Mouse (Mus musculus) midbrain, postnatal 0 days (tissue): Measurements from ENCODE around the gene Rnase1. TPM values are rescaled to one million over a fixed set of nuclear protein-coding genes. Genes with fewer than 3 reads are reported as not detected.
"Not testable (repeated sequence)": the region's sequence is repeated elsewhere in the genome, so short reads cannot be mapped to it uniquely, and the experiment has no call there.

Experiments
- ATAC-seq: fragments of 200-750 bp; cut with Nextera tagmentation; 2 replicates; pipeline ENCODE4 v1.8.0; 2017; ENCODE audit warnings: moderate number of reproducible peaks, mild to moderate bottlenecking, moderate TSS enrichment, moderate library complexity; ENCODE audit not compliant: low FRiP score
- DNase-seq: peaks from one replicate; pipeline ENCODE4 v3.0.0-alpha.2; 2015; ENCODE audit warnings: low spot score
- H3K27ac ChIP-seq: fragments of 300-500 bp; sonication (generic); 2 replicates; pipeline ENCODE4 v1.5.1; 2014; ENCODE audit warnings: low read depth, mild to moderate bottlenecking, low read length, mixed read lengths
- H3K27me3 ChIP-seq: fragments of 300-500 bp; sonication (generic); 2 replicates; pipeline ENCODE4 v1.6.1; 2014; ENCODE audit warnings: low read length, control low read depth, mixed read lengths; ENCODE audit not compliant: insufficient read depth
- H3K36me3 ChIP-seq: fragments of 300-500 bp; sonication (generic); 2 replicates; pipeline ENCODE4 v1.6.1; 2014; ENCODE audit warnings: low read length, control low read depth, mixed read lengths; ENCODE audit not compliant: insufficient read depth
- H3K4me1 ChIP-seq: fragments of 300-500 bp; sonication (generic); 2 replicates; pipeline ENCODE4 v1.6.1; 2014; ENCODE audit warnings: mild to moderate bottlenecking, control low read depth, antibody characterized with exemption, low read length, mixed read lengths; ENCODE audit not compliant: insufficient read depth
- H3K4me2 ChIP-seq: fragments of 300-500 bp; sonication (generic); 2 replicates; pipeline ENCODE4 v1.6.1; 2014; ENCODE audit warnings: low read depth, mild to moderate bottlenecking, low read length, mixed read lengths; ENCODE audit not compliant: poor library complexity, severe bottlenecking
- H3K4me3 ChIP-seq: fragments of 300-500 bp; sonication (generic); 2 replicates; pipeline ENCODE4 v1.5.1; 2014; ENCODE audit warnings: low read depth, mild to moderate bottlenecking, low read length, moderate library complexity
- H3K9ac ChIP-seq: fragments of 300-500 bp; sonication (generic); replicated peaks from 2 replicates; pipeline ENCODE4 v1.6.1; 2014; ENCODE audit warnings: mild to moderate bottlenecking, low read length, moderate library complexity, mixed read lengths; ENCODE audit not compliant: poor library complexity, severe bottlenecking
- H3K9me3 ChIP-seq: fragments of 300-500 bp; sonication (generic); 2 replicates; pipeline ENCODE4 v1.6.1; 2016; ENCODE audit warnings: low read length, control low read depth
- CTCF ChIP-seq: IDR thresholded peaks from 2 replicates; pipeline ENCODE4 v1.5.1; 2016; ENCODE audit warnings: antibody characterized with exemption, mild to moderate bottlenecking
- WGBS: fragments of 180-500 bp; shearing (Covaris S2); extraction: QIAGEN DNeasy Blood & Tissue Kit; methylation state at CpG from one replicate; pipeline ENCODE4 v1.1.7; 2014; 5-methylcytosine and 5-hydroxymethylcytosine counted together
- polyA plus RNA-seq: library from polyadenylated mRNA; unstranded; fragments of >200 nt; fragmentation: Nextera tagmentation; extraction: Ambion mirVana; gene quantifications from 2 replicates; pipeline ENCODE4 v1.2.1, GENCODE M21; 2015
- total RNA-seq: library from RNA; depleted of rRNA; stranded (reverse); fragments of >200 nt; gene quantifications from 2 replicates; pipeline ENCODE4 v1.2.3, GENCODE M21; 2014

Gene Rnase1
- total and polyA plus RNA-seq, 2 experiments from 2014 or later = 0.78 to 1.0 TPM

DNA sequence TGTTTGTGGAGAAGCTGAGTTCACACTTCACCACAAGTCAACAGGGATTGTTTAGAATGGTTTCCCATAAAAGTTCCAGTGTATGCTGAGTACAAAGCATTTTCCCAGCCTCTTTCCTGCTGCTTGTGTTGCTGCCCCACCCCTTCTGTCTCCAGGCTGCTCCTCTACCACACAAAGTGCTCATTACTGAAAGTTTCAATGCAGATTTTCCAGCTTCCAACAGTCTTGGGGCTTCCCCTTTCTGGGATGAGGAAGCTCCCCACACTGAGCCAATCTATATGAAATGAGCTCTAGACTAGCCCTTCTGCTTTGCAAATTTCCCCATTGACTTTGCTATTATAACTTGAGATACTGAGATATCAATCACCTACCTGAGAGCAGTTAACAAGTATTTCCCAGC is 19.5 kb upstream of the Rnase1 start:
- H3K4me1 ChIP-seq = no peaks in the 10 kb centered on the region
- H3K4me2 ChIP-seq = no peak overlapping the region
- ATAC-seq (no peak), DNase-seq (no peak)
- no peak overlapping the region for H3K9ac ChIP-seq
- no peak overlapping the region for H3K27ac ChIP-seq
- H3K27me3 ChIP-seq = no peaks in the 10 kb centered on the region
- H3K4me3 ChIP-seq = no peak overlapping the region
- no peak for TF ChIP-seq CTCF
- no peaks in the 10 kb centered on the region for H3K9me3 ChIP-seq
- no peaks in the 10 kb centered on the region for H3K36me3 ChIP-seq

DNA sequence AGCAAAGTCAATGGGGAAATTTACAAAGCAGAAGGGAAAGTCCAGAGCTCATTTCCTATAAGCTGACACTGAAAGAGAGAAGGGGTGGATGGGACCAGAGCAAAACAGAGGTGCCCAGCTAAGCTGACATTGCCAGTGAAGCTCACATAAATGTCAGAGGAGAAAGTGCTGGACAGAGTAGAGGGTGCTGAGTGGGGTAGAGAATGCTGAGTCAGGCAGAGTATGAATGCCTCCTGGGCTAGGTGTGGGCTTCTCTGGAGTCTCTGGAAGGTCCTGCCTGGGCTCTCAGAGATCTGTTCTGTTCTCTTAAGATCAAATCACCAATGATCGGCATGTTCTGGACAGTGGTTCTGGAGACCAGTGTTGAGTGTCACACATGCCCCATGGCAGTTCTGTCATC is 18.9 kb upstream of the Rnase1 start:
- whole genome bisulfite sequencing = 96% methylated on average over 1 of the region's 1 CpGs
- TF ChIP-seq CTCF = no peak
- no peaks in the 10 kb centered on the region for H3K36me3 ChIP-seq
- no peaks in the 10 kb centered on the region for H3K27me3 ChIP-seq
- ATAC-seq (no peak), DNase-seq (no peak)
- H3K4me3 ChIP-seq = no peak overlapping the region
- H3K27ac ChIP-seq = no peak overlapping the region
- H3K9me3 ChIP-seq = no peaks in the 10 kb centered on the region
- no peaks in the 10 kb centered on the region for H3K4me1 ChIP-seq
- H3K9ac ChIP-seq = no peak overlapping the region
- no peak overlapping the region for H3K4me2 ChIP-seq

DNA sequence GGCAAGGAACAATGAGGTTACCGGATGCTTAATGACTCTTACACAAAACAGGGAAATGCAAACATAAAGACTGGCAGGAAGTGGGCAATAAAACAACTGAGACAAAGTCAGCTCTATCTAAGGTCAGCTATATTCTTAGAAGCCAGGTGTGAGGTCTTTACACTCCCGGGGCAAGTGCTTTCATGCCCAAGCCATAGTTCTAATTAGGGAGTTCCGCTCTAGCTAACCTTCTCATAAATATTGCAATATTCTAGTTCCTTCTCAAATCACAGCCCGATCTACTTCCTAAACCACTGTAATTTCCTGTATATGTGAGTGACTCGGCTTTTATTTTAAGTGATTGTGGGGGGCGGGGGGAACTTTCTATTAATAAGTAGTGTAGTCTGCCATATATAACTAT is 16.7 kb upstream of the Rnase1 start:
- not testable (repeated sequence) for H3K9ac ChIP-seq, H3K27me3 ChIP-seq, H3K4me1 ChIP-seq, H3K36me3 ChIP-seq, H3K9me3 ChIP-seq, DNase-seq, H3K4me3 ChIP-seq, H3K4me2 ChIP-seq, ATAC-seq, H3K27ac ChIP-seq
- WGBS = 90% methylated on average over 6 of the region's 6 CpGs

DNA sequence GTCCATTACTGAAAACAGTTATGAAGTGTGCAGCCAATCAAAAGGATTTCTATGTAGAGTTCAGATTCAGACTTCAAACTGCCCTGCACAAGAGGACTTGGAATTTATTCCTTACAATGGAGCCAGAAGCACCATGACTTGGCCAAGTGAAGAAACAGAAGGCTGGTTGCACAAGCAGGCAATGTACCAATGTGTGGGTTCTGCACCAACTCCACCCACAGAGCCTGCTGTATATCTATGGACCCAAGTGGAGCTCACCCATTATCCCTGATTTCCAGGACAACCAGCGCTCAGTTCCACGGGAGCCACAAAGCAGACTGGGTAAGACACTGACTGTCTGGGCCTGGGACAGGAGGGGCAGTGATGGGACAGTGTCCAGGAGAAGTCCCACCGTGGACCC is 15.4 kb upstream of the Rnase1 start, which contains the start of gene Rnase2b:
Rnase2b (plus strand) TSS at position 285 of the 400 bp plus-strand sequence.
- not testable (repeated sequence) for H3K27ac ChIP-seq, H3K36me3 ChIP-seq, H3K9ac ChIP-seq, H3K4me2 ChIP-seq, H3K27me3 ChIP-seq, ATAC-seq, H3K4me3 ChIP-seq, H3K4me1 ChIP-seq, DNase-seq, H3K9me3 ChIP-seq
- WGBS = 89% methylated on average over 3 of the region's 3 CpGs

DNA sequence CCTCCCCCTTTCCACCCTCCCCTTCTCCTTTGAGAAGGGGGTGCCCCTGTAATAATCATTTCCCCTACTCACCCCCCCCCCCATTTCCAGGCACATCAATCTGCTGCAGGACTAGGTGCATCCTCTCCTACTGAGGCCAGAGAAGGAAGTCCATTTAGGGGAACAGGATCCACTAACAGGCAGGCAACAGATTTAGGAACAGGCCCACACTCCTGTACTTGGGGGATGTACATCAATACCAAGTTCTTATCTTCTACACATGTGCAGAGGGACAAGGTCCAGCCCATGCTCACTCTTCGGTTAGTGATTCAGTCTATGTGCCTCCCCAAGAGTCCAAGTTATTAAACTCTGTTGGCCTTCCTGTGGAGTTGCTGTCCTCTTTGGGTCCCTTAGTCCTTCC is 10.5 kb upstream of the Rnase1 start:
- no peak for TF ChIP-seq CTCF
- no peaks in the 10 kb centered on the region for H3K36me3 ChIP-seq
- H3K4me3 ChIP-seq = no peak overlapping the region
- ATAC-seq (no peak), DNase-seq (no peak)
- no peaks in the 10 kb centered on the region for H3K9me3 ChIP-seq
- H3K4me1 ChIP-seq = no peaks in the 10 kb centered on the region
- no peak overlapping the region for H3K9ac ChIP-seq
- H3K4me2 ChIP-seq = no peak overlapping the region
- no peaks in the 10 kb centered on the region for H3K27me3 ChIP-seq
- H3K27ac ChIP-seq = no peak overlapping the region
- 81% methylated on average over 1 of the region's 1 CpGs for WGBS

DNA sequence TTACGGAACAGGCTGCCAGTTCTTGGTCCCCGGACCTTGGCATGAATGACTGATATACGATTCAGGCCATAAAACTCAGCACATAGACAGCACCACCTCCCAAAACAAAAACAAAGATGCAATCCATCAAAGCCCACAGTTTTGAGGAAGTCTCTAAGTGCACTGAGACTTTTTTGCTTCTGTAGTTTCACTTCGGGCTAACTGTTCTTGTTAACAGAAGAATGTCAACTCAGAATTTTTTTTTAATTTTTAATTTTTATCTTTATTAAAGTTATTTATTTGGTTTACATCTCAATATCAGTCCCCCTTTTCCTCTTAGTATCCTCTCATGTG is 10.1 kb upstream of the Rnase1 start:
- no peak overlapping the region for H3K27ac ChIP-seq
- TF ChIP-seq CTCF = no peak
- no peak overlapping the region for H3K4me2 ChIP-seq
- ATAC-seq (no peak), DNase-seq (no peak)
- no peaks in the 10 kb centered on the region for H3K36me3 ChIP-seq
- no peak overlapping the region for H3K4me3 ChIP-seq
- no peak overlapping the region for H3K9ac ChIP-seq
- no peaks in the 10 kb centered on the region for H3K9me3 ChIP-seq
- no peaks in the 10 kb centered on the region for H3K4me1 ChIP-seq
- H3K27me3 ChIP-seq = no peaks in the 10 kb centered on the region
- 88% methylated on average over 4 of the region's 4 CpGs for WGBS
